Mouse (Mus musculus) limb, embryonic 13.5 days (tissue): ENCODE measurements at regions not wholly inside any gene's neighbourhood (a gene's known extent, or its start where the extent isn't known, plus 50 kb on each side); places are given as distances from the start of the nearest gene placed in this dataset.

Experiments
- ATAC-seq: fragments of 200-750 bp; cut with Nextera tagmentation; 2 replicates; pipeline ENCODE4 v1.8.0; 2017; ENCODE audit warnings: low read depth, moderate number of reproducible peaks, moderate TSS enrichment; ENCODE audit not compliant: low FRiP score
- H3K27ac ChIP-seq: fragments of 300-500 bp; sonication (generic); 2 replicates; pipeline ENCODE4 v1.5.1; 2015; ENCODE audit warnings: inconsistent platforms, mild to moderate bottlenecking, moderate library complexity
- H3K27me3 ChIP-seq: fragments of 300-500 bp; sonication (generic); 2 replicates; pipeline ENCODE4 v1.6.1; 2015; ENCODE audit warnings: mild to moderate bottlenecking, inconsistent platforms
- H3K36me3 ChIP-seq: fragments of 300-500 bp; sonication (generic); 2 replicates; pipeline ENCODE4 v1.6.1; 2015; ENCODE audit warnings: inconsistent platforms, mild to moderate bottlenecking, moderate library complexity
- H3K4me1 ChIP-seq: fragments of 300-500 bp; sonication (generic); 2 replicates; pipeline ENCODE4 v1.6.1; 2015; ENCODE audit warnings: inconsistent platforms
- H3K4me2 ChIP-seq: fragments of 300-500 bp; sonication (generic); replicated peaks from 2 replicates; pipeline ENCODE4 v1.6.1; 2015; ENCODE audit warnings: inconsistent platforms, mild to moderate bottlenecking, moderate library complexity
- H3K4me3 ChIP-seq: fragments of 300-500 bp; sonication (generic); 2 replicates; pipeline ENCODE4 v1.5.1; 2015; ENCODE audit warnings: moderate library complexity, mild to moderate bottlenecking, inconsistent platforms
- H3K9ac ChIP-seq: fragments of 300-500 bp; sonication (generic); 2 replicates; pipeline ENCODE4 v1.6.1; 2015; ENCODE audit warnings: mild to moderate bottlenecking, inconsistent platforms
- H3K9me3 ChIP-seq: fragments of 300-500 bp; sonication (generic); 2 replicates; pipeline ENCODE4 v1.6.1; 2016; ENCODE audit warnings: inconsistent platforms
- WGBS: fragments of 180-500 bp; shearing (Covaris S2); methylation state at CpG from one replicate; pipeline ENCODE4 v1.1.7; 2015; 5-methylcytosine and 5-hydroxymethylcytosine counted together

- 73% methylated on average over 5 of the region's 5 CpGs for WGBS
Measured at GRCm38 (mm10) chr1:65981665-65982064, 55.3 kb downstream of the Crygf start.

DNA sequence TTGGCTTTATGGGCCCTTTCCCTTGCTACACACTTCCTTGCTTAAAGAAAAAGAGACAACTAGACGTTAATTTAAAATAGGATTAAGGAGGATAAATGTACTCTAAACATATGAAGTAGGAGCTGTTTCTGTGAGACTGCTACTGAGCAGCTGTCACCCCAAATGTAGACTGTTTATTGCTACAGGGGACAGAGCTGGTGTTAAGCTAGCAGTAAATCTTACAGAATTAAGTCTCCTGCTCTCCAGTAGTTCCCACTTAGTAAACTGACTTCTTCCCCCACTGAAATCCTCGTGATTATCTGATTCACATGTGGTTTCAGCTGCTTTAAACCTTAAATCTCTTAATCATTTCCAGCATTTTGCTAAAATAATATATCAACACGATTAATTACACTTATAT, 74.1 kb downstream of the Crygf start:
- no peak for ATAC-seq
- Histone ChIP-seq H3K4me2 (no peak overlapping the region), H3K9ac (no peak overlapping the region)

More at GRCm38 (mm10) chr1:65981665-65982064, 55.3 kb downstream of the Crygf start:
- Histone ChIP-seq H3K27me3 (no peaks in the 10 kb centered on the region), H3K9me3 (no peaks in the 10 kb centered on the region), H3K4me2 (no peak overlapping the region), H3K27ac (no peak overlapping the region), H3K4me3 (no peak overlapping the region), H3K4me1 (no peaks in the 10 kb centered on the region), H3K36me3 (no peaks in the 10 kb centered on the region), H3K9ac (no peak overlapping the region)
- no peak for ATAC-seq

DNA sequence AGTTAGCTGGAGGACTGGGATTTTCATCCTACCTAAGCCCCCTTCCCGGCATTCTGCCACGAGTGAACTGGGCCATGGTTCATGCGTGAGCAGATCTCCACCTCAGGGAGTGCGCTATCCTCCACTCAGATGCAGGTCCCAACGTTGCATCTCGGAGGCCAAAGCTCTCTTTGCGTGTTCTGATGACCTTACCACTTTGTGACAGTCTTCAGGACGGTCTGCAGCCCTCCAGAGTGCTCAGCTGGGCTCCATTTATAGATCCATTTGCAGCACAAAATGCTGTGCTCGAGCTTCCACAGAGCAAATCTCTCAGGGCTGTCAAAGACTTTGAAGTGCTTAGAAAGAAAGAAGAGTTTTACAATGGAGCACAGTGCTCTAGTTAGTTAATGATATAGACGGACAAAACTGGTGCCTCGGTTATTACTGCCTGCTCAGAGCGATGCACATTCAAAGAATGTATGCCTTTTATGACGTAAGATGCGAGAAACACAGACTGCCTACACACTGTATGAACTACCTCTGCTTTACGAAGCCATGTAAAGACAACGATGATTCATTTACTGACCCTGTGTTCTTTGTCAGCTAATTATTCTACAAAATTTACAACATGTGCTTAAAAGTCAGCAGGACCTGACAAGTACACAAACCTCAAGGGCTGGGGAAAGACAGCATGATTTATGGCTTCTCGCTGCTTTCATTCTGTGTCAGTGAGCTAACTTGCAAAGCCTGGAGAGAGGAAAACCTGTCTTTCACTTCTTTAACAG, 77.8 kb downstream of the Crygf start:
- H3K36me3 ChIP-seq, result no peaks in the 10 kb centered on the region
- peak overlapping the region; percentile 15; the same call in 1 of the 2 replicates for H3K4me3 ChIP-seq
- H3K27ac ChIP-seq, result no peak overlapping the region
- H3K4me1 ChIP-seq, result peaks cover 13% of the 10 kb centered on the region
- no peaks in the 10 kb centered on the region for H3K9me3 ChIP-seq
- peaks cover 3% of the 10 kb centered on the region; the same call in 1 of the 2 replicates for H3K27me3 ChIP-seq
- H3K4me2 ChIP-seq, result peak overlapping the region; percentile 48
- WGBS, result 10% methylated on average over 17 of the region's 17 CpGs
- H3K9ac ChIP-seq, result no peak overlapping the region; the same call in 1 of the 2 replicates
- ATAC-seq, result peak; percentile 68

More for the DNA sequence above, 74.1 kb downstream of the Crygf start:
- Histone ChIP-seq H3K27me3 (peaks cover 3% of the 10 kb centered on the region; the same call in 1 of the 2 replicates), H3K27ac (no peak overlapping the region), H3K9me3 (no peaks in the 10 kb centered on the region), H3K4me1 (peaks cover 13% of the 10 kb centered on the region), H3K36me3 (no peaks in the 10 kb centered on the region), H3K4me3 (no peak overlapping the region)
- 18% methylated on average over 3 of the region's 3 CpGs for WGBS
